Mouse (Mus musculus) kidney, adult 2 months (tissue): ENCODE data around the gene C1qtnf5.

Experiments
- CTCF ChIP-seq: fragments of 200-500 bp; conservative IDR thresholded peaks from 2 replicates; pipeline ENCODE4 v1.5.1; 2011; ENCODE audit warnings: low read depth, mild to moderate bottlenecking, control low read depth, low read length, moderate library complexity, mixed read lengths; ENCODE audit not compliant: insufficient read depth, insufficient read length
- POLR2A ChIP-seq: fragments of 200-500 bp; IDR thresholded peaks from one replicate; pipeline ENCODE4 v1.6.1; 2011; ENCODE audit warnings: low read depth, low read length, control low read depth

- TF ChIP-seq CTCF: no peak
- TF ChIP-seq POLR2A: peak; percentile 66
These were observed 20.1 kb upstream of the C1qtnf5 start for GRCm38 (mm10) chr9:44086960-44087359.
